Mouse (Mus musculus) intestine, postnatal 0 days (tissue): ENCODE measurements at regions not wholly inside any gene's neighbourhood (a gene's known extent, or its start where the extent isn't known, plus 50 kb on each side); places are given as distances from the start of the nearest gene placed in this dataset.
"Not testable (repeated sequence)": the region's sequence is repeated elsewhere in the genome, so short reads cannot be mapped to it uniquely, and the experiment has no call there.

Source experiments
- ATAC-seq: fragments of 200-750 bp; cut with Nextera tagmentation; 2 replicates; pipeline ENCODE4 v1.8.0; 2017; ENCODE audit warnings: mild to moderate bottlenecking, moderate TSS enrichment, moderate library complexity
- H3K27ac ChIP-seq: fragments of 300-500 bp; sonication (generic); 2 replicates; pipeline ENCODE4 v1.5.1; 2014; ENCODE audit warnings: mild to moderate bottlenecking, low read depth, low read length, moderate library complexity
- H3K27me3 ChIP-seq: fragments of 300-500 bp; sonication (generic); replicated peaks from 2 replicates; pipeline ENCODE4 v1.6.1; 2014; ENCODE audit warnings: low read length, mixed read lengths; ENCODE audit not compliant: control insufficient read depth, insufficient read depth
- H3K36me3 ChIP-seq: fragments of 300-500 bp; sonication (generic); 2 replicates; pipeline ENCODE4 v1.6.1; 2014; ENCODE audit warnings: mild to moderate bottlenecking, moderate library complexity; ENCODE audit not compliant: control insufficient read depth, insufficient read depth
- H3K4me1 ChIP-seq: fragments of 300-500 bp; sonication (generic); replicated peaks from 2 replicates; pipeline ENCODE4 v1.6.1; 2014; ENCODE audit warnings: antibody characterized with exemption, low read length, mixed read lengths; ENCODE audit not compliant: control insufficient read depth, insufficient read depth
- H3K4me2 ChIP-seq: fragments of 300-500 bp; sonication (generic); replicated peaks from 2 replicates; pipeline ENCODE4 v1.6.1; 2014; ENCODE audit warnings: low read depth, mild to moderate bottlenecking, moderate library complexity
- H3K4me3 ChIP-seq: fragments of 300-500 bp; sonication (generic); 2 replicates; pipeline ENCODE4 v1.5.1; 2014; ENCODE audit warnings: low read depth, low read length
- H3K9ac ChIP-seq: fragments of 300-500 bp; sonication (generic); 2 replicates; pipeline ENCODE4 v1.6.1; 2014; ENCODE audit warnings: mild to moderate bottlenecking, low read depth, low read length
- H3K9me3 ChIP-seq: fragments of 300-500 bp; sonication (generic); 2 replicates; pipeline ENCODE4 v1.6.1; 2016; ENCODE audit warnings: mixed run types; ENCODE audit not compliant: control insufficient read depth
- CTCF ChIP-seq: sonication (generic); IDR thresholded peaks from 2 replicates; pipeline ENCODE4 v1.5.1; 2016; ENCODE audit warnings: low read depth, mild to moderate bottlenecking, control low read depth, antibody characterized with exemption, moderate library complexity
- WGBS: fragments of 180-500 bp; shearing (Covaris S2); extraction: QIAGEN DNeasy Blood & Tissue Kit; methylation state at CpG from one replicate; pipeline ENCODE4 v1.1.7; 2014; 5-methylcytosine and 5-hydroxymethylcytosine counted together

GRCm38 (mm10) chr8:57048490-57048889, 272.3 kb upstream of the Hand2 start:
- Histone ChIP-seq H3K4me3 (no peak overlapping the region), H3K9me3 (no peaks in the 10 kb centered on the region), H3K4me1 (no peaks in the 10 kb centered on the region), H3K9ac (no peak overlapping the region), H3K27me3 (no peaks in the 10 kb centered on the region), H3K36me3 (no peaks in the 10 kb centered on the region), H3K4me2 (no peak overlapping the region), H3K27ac (no peak overlapping the region)
- no peak for TF ChIP-seq CTCF
- 92% methylated on average over 6 of the region's 6 CpGs for WGBS
- ATAC-seq, result no peak

GRCm38 (mm10) chr8:57048909-57049308, 271.9 kb upstream of the Hand2 start:
- no peak overlapping the region for H3K4me3 ChIP-seq
- H3K27ac ChIP-seq, result no peak overlapping the region
- ATAC-seq, result no peak
- H3K36me3 ChIP-seq, result no peaks in the 10 kb centered on the region
- 80% methylated on average over 3 of the region's 3 CpGs for WGBS
- H3K4me2 ChIP-seq, result no peak overlapping the region
- no peaks in the 10 kb centered on the region for H3K9me3 ChIP-seq
- no peak overlapping the region for H3K9ac ChIP-seq
- H3K27me3 ChIP-seq, result no peaks in the 10 kb centered on the region
- TF ChIP-seq CTCF, result no peak
- no peaks in the 10 kb centered on the region for H3K4me1 ChIP-seq

GRCm38 (mm10) chr8:57052661-57053060, 268.1 kb upstream of the Hand2 start:
- Histone ChIP-seq H3K4me1 (no peaks in the 10 kb centered on the region), H3K27ac (no peak overlapping the region), H3K4me2 (no peak overlapping the region), H3K9ac (no peak overlapping the region), H3K9me3 (no peaks in the 10 kb centered on the region), H3K36me3 (no peaks in the 10 kb centered on the region), H3K4me3 (no peak overlapping the region), H3K27me3 (no peaks in the 10 kb centered on the region)
- no peak for ATAC-seq
- TF ChIP-seq CTCF, result no peak
- WGBS, result 71% methylated on average over 4 of the region's 4 CpGs

- no peak for TF ChIP-seq CTCF
- Histone ChIP-seq H3K9ac (no peak overlapping the region), H3K27me3 (no peaks in the 10 kb centered on the region), H3K36me3 (no peaks in the 10 kb centered on the region), H3K4me1 (no peaks in the 10 kb centered on the region), H3K27ac (no peak overlapping the region), H3K4me3 (no peak overlapping the region), H3K9me3 (no peaks in the 10 kb centered on the region), H3K4me2 (no peak overlapping the region)
- WGBS, result 90% methylated on average over 8 of the region's 8 CpGs
- ATAC-seq, result no peak
Observed at GRCm38 (mm10) chr8:57076995-57077394, 243.8 kb upstream of the Hand2 start.

GRCm38 (mm10) chr8:57086811-57087210, 234.0 kb upstream of the Hand2 start:
- Histone ChIP-seq H3K9me3 (no peaks in the 10 kb centered on the region), H3K4me3 (no peak overlapping the region), H3K4me2 (no peak overlapping the region), H3K4me1 (no peaks in the 10 kb centered on the region), H3K27ac (no peak overlapping the region), H3K36me3 (no peaks in the 10 kb centered on the region), H3K9ac (no peak overlapping the region), H3K27me3 (no peaks in the 10 kb centered on the region)
- ATAC-seq, result no peak
- no peak for TF ChIP-seq CTCF
- WGBS, result 73% methylated on average over 3 of the region's 3 CpGs

- Histone ChIP-seq H3K9me3 (no peaks in the 10 kb centered on the region), H3K4me2 (no peak overlapping the region), H3K27ac (no peak overlapping the region), H3K27me3 (no peaks in the 10 kb centered on the region), H3K36me3 (no peaks in the 10 kb centered on the region), H3K4me1 (no peaks in the 10 kb centered on the region), H3K4me3 (no peak overlapping the region), H3K9ac (no peak overlapping the region)
- TF ChIP-seq CTCF, result no peak
- ATAC-seq, result no peak
- 89% methylated on average over 4 of the region's 4 CpGs for WGBS
Observed at GRCm38 (mm10) chr8:57092403-57092802, 228.4 kb upstream of the Hand2 start.

- no peak overlapping the region for H3K9ac ChIP-seq
- H3K4me2 ChIP-seq, result no peak overlapping the region
- no peak overlapping the region for H3K27ac ChIP-seq
- H3K4me1 ChIP-seq, result no peaks in the 10 kb centered on the region
- no peak overlapping the region for H3K4me3 ChIP-seq
- H3K9me3 ChIP-seq, result no peaks in the 10 kb centered on the region
- H3K36me3 ChIP-seq, result no peaks in the 10 kb centered on the region
- TF ChIP-seq CTCF, result no peak
- H3K27me3 ChIP-seq, result no peaks in the 10 kb centered on the region
- 43% methylated on average over 2 of the region's 2 CpGs for WGBS
- no peak for ATAC-seq
Observed at GRCm38 (mm10) chr8:57095169-57095568, 225.6 kb upstream of the Hand2 start.

- not testable (repeated sequence) for ATAC-seq, H3K36me3 ChIP-seq, H3K4me2 ChIP-seq, H3K4me1 ChIP-seq, H3K4me3 ChIP-seq, H3K9ac ChIP-seq, H3K27me3 ChIP-seq, H3K9me3 ChIP-seq, H3K27ac ChIP-seq
- 67% methylated on average over 2 of the region's 6 CpGs for WGBS
Observed at GRCm38 (mm10) chr8:57110765-57111402, 209.9 kb upstream of the Hand2 start.
